Mouse (Mus musculus) erythroblast, embryonic 14.5 days (primary cell): ENCODE measurements around the gene Mlxipl. TPM values are rescaled to one million over a fixed set of nuclear protein-coding genes. Genes with fewer than 3 reads are reported as not detected.
"Not testable (repeated sequence)": the region's sequence is repeated elsewhere in the genome, so short reads cannot be mapped to it uniquely, and the experiment has no call there.

Experiments used
- H3K27me3 ChIP-seq: 2 replicates; pipeline ENCODE4 v1.6.1; 2012; ENCODE audit warnings: inconsistent platforms; ENCODE audit not compliant: control insufficient read depth
- H3K36me3 ChIP-seq: 2 replicates; pipeline ENCODE4 v1.6.1; 2012; ENCODE audit warnings: mild to moderate bottlenecking, inconsistent platforms; ENCODE audit not compliant: control insufficient read depth
- H3K4me1 ChIP-seq: 2 replicates; pipeline ENCODE4 v1.6.1; 2012; ENCODE audit warnings: inconsistent platforms; ENCODE audit not compliant: control insufficient read depth
- H3K4me3 ChIP-seq: replicated peaks from 2 replicates; pipeline ENCODE3; 2012; ENCODE audit warnings: moderate library complexity, mild to moderate bottlenecking, inconsistent platforms
- H3K9me3 ChIP-seq: 2 replicates; pipeline ENCODE4 v1.6.1; 2012; ENCODE audit warnings: low read length, inconsistent platforms, mixed read lengths; ENCODE audit not compliant: control insufficient read depth
- GATA1 ChIP-seq: IDR thresholded peaks from 2 replicates; pipeline ENCODE4 v1.6.1; 2012; ENCODE audit warnings: low read length, inconsistent platforms, mixed read lengths
- TAL1 ChIP-seq: IDR thresholded peaks from 3 replicates; pipeline ENCODE4 v1.6.1; 2012; ENCODE audit warnings: low read length, inconsistent platforms, mixed read lengths
- polyA plus RNA-seq: library from polyadenylated mRNA; stranded (reverse); fragments of >175 nt; gene quantifications from 2 replicates; pipeline ENCODE4 v1.2.3, GENCODE M21; 2012

Mlxipl gene
- polyA plus RNA-seq: 0.03 and 0.06 TPM in 2 replicates

DNA sequence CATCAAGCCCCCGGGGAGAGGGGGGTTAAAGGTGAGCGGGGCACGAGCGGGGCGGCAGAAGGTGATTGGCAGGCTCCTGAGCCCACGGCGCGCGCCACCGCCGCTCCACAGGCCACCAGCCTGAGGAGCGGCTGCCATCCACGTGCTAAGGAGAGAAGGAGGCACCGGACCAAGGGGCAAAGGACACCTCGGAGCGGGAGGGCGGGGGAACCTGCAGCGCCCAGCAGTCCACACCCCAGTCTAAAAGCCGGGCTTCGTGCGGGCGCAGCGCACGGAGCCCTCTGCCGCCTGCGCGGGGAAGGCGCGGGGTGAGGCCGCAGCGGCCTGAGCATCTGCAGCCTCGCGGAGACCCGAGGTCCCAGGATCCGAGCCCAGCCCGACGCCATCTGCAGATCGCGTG lies at the start of gene Mlxipl:
Mlxipl (plus strand) TSS at position 238 of the 400 bp plus-strand sequence.
- peaks cover 63% of the 10 kb centered on the region for H3K27me3 ChIP-seq

GRCm38 (mm10) chr5:135040059-135040458 lies 49.6 kb upstream of the Mlxipl start:
- H3K4me3 ChIP-seq: no peak overlapping the region
- no peaks in the 10 kb centered on the region for H3K36me3 ChIP-seq
- TF ChIP-seq GATA1 (no peak), TAL1 (no peak)
- H3K4me1 ChIP-seq: peaks cover 38% of the 10 kb centered on the region
- H3K27me3 ChIP-seq: no peaks in the 10 kb centered on the region
- peaks cover 1% of the 10 kb centered on the region; the same call in 1 of the 2 replicates for H3K9me3 ChIP-seq

More for the DNA sequence above, at the start of gene Mlxipl:
- no peaks in the 10 kb centered on the region for H3K36me3 ChIP-seq
- H3K4me1 ChIP-seq: no peaks in the 10 kb centered on the region
- H3K4me3 ChIP-seq: no peak within 1 kb of the TSS
- TF ChIP-seq GATA1: no peak
- no peak for TF ChIP-seq TAL1
- no peaks in the 10 kb centered on the region for H3K9me3 ChIP-seq

GRCm38 (mm10) chr5:135040777-135041176 lies 48.9 kb upstream of the Mlxipl start:
- no peak for TF ChIP-seq GATA1
- no peak for TF ChIP-seq TAL1
- Histone ChIP-seq H3K9me3 (no peaks in the 10 kb centered on the region), H3K27me3 (no peaks in the 10 kb centered on the region), H3K36me3 (peaks cover 2% of the 10 kb centered on the region; the same call in 1 of the 2 replicates), H3K4me1 (peaks cover 38% of the 10 kb centered on the region), H3K4me3 (no peak overlapping the region)

DNA sequence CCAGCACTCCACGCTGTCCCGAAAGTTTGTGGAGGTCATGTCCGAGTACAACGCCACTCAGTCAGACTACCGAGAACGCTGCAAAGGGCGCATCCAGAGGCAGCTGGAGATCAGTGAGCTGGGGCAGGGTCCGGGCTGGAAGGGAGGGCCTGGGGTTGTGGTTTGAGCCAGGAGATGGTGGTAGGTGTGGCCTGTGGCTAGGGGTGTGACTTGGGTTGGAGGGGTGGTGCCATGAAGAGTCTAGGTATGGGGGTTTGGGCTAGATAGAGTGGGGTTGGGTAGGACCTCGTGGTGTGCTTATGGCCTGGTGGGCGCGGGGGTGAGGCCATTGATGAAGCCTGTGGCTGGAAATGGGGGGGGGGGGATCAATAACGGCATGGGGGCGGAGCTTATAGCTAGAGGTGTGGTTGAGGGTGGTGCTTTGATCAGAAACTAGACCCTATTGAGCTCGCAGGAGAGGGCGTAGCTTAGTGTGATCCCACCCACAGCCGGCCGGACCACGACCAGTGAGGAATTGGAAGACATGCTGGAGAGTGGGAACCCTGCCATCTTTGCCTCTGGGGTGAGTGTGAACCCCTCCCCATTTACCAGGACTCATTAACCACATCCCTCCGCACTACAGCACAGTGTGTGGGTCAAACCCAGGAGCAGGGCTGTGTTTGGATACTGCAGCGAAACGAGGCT lies 47.4 kb upstream of the Mlxipl start:
- H3K4me1 ChIP-seq: peaks cover 38% of the 10 kb centered on the region
- H3K27me3 ChIP-seq: no peaks in the 10 kb centered on the region
- H3K4me3 ChIP-seq: peak overlapping the region; percentile 48
- no peak for TF ChIP-seq GATA1
- TF ChIP-seq TAL1: no peak
- no peaks in the 10 kb centered on the region for H3K9me3 ChIP-seq
- H3K36me3 ChIP-seq: peaks cover 2% of the 10 kb centered on the region; the same call in 1 of the 2 replicates

DNA sequence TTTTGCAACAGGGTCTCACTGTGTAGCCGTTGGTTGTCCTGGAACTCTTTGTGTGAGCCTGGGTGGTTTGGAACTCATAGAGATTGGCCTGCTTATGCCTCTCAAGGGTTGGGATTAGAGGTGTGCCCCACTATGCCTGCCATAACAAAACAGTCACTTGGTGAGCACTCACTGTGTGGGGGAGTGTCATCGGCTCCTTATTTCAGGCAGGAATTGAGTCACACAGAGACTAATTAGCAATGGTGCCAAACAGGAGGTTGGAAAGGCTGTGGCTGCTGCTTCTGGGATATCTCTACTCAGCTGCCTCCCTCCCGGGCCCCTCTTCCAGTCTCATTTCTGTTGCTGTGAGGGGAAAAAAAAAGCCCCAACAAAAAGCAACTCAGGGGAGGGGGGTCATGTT lies 45.1 kb upstream of the Mlxipl start:
- TF ChIP-seq GATA1: no peak
- no peak for TF ChIP-seq TAL1
- Histone ChIP-seq H3K4me3 (no peak overlapping the region), H3K27me3 (no peaks in the 10 kb centered on the region), H3K36me3 (peaks cover 2% of the 10 kb centered on the region; the same call in 1 of the 2 replicates), H3K4me1 (peaks cover 32% of the 10 kb centered on the region), H3K9me3 (no peaks in the 10 kb centered on the region)

GRCm38 (mm10) chr5:135048539-135048938 lies 41.2 kb upstream of the Mlxipl start:
- TF ChIP-seq GATA1 (no peak), TAL1 (no peak)
- Histone ChIP-seq H3K9me3 (no peaks in the 10 kb centered on the region), H3K36me3 (peaks cover 17% of the 10 kb centered on the region)

DNA sequence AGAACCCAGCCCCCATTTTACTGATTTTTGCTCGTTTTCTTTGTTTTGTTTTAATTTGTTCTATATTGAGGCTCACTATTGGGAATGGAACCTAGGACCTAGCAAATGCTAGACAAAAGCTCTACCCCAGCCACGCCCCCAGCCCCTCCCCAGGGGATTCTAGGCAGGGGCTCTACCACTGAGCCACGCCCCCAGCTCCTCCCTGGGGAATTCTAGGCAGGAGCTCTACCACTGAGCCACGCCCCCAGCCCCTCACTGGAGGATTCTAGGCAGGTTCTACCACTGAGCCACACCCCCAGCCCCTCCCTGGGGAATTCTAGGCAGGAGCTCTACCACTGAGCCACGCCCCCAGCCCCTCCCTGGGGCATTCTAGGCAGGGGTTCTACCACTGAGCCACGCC lies 40.4 kb upstream of the Mlxipl start:
- not testable (repeated sequence) for H3K27me3 ChIP-seq, H3K9me3 ChIP-seq, H3K4me3 ChIP-seq, H3K4me1 ChIP-seq
- peaks cover 24% of the 10 kb centered on the region for H3K36me3 ChIP-seq

More at GRCm38 (mm10) chr5:135048539-135048938, 41.2 kb upstream of the Mlxipl start:
- H3K4me3 ChIP-seq: no peak overlapping the region
- peaks cover 3% of the 10 kb centered on the region; the same call in 1 of the 2 replicates for H3K4me1 ChIP-seq
- H3K27me3 ChIP-seq: no peaks in the 10 kb centered on the region

- Histone ChIP-seq H3K4me3 (no peak overlapping the region), H3K4me1 (peaks cover 3% of the 10 kb centered on the region; the same call in 1 of the 2 replicates), H3K9me3 (no peaks in the 10 kb centered on the region), H3K36me3 (peaks cover 60% of the 10 kb centered on the region), H3K27me3 (no peaks in the 10 kb centered on the region)
- no peak for TF ChIP-seq TAL1
- no peak for TF ChIP-seq GATA1
Measured at GRCm38 (mm10) chr5:135053356-135053755, 36.3 kb upstream of the Mlxipl start.

GRCm38 (mm10) chr5:135063629-135064381 lies 25.9 kb upstream of the Mlxipl start, which contains the start of gene Dnajc30:
Gene Dnajc30, plus strand, starts transcription at chr5:135064202.
- peak within 1 kb of the TSS; percentile 80 for H3K4me3 ChIP-seq
- TF ChIP-seq TAL1: no peak
- TF ChIP-seq GATA1: 0 out of 2 replicates have a peak, but pooled peaks have one; percentile 27
- H3K9me3 ChIP-seq: no peaks in the 10 kb centered on the region
- H3K4me1 ChIP-seq: peaks cover 37% of the 10 kb centered on the region
- no peaks in the 10 kb centered on the region for H3K27me3 ChIP-seq
- H3K36me3 ChIP-seq: peaks cover 59% of the 10 kb centered on the region
